Mouse (Mus musculus): ENCODE results near the gene Itgb4.

GRCm38 (mm10) chr11:116004840-116005700 lies 30.6 kb downstream of the Itgb4 start:
- TF ChIP-seq CTCF (IDR thresholded peaks at IDR 0.05; ENCODE audit: low read depth, low read length): peak; percentile 13; the same call in 1 of the 2 replicates
- TF ChIP-seq GATA1 (IDR thresholded peaks at IDR 0.05; ENCODE audit: borderline replicate concordance, low read length): no peak
- no peak for TF ChIP-seq POLR2AphosphoS5 (IDR thresholded peaks at IDR 0.05; ENCODE audit: insufficient replicate concordance, low read depth, low read length)
- TF ChIP-seq TAL1 (conservative IDR thresholded peaks at IDR 0.05; ENCODE audit: low read depth, low read length): no peak
- TF ChIP-seq GATA2 (IDR thresholded peaks at IDR 0.05; ENCODE audit: borderline replicate concordance, low read depth, low read length): no peak

Data from G1E (cell line).